Mouse (Mus musculus) embryo, embryonic 9.5 days (tissue): ENCODE measurements at regions not wholly inside any gene's neighbourhood (a gene's known extent, or its start where the extent isn't known, plus 50 kb on each side); places are given as distances from the start of the nearest gene placed in this dataset.
A peak's percentile ranks its signal among the peaks of the same experiment; 100 is the strongest.

Experiments used
- DNase-seq: peaks from one replicate; pipeline ENCODE4 v3.0.0-alpha.2; 2017; ENCODE audit errors: extremely low spot score

- no peak for DNase-seq
Measured at GRCm38 (mm10) chrX:99548284-99549019, 77.4 kb upstream of the Pja1 start.

- no peak for DNase-seq
Measured at GRCm38 (mm10) chrX:99544410-99544809, 73.3 kb upstream of the Pja1 start.

GRCm38 (mm10) chrX:99541916-99542315, 70.8 kb upstream of the Pja1 start:
- DNase-seq = no peak

- no peak for DNase-seq
Measured at GRCm38 (mm10) chrX:99540087-99540576, 69.1 kb upstream of the Pja1 start.

GRCm38 (mm10) chrX:99539684-99540083, 68.6 kb upstream of the Pja1 start:
- DNase-seq = no peak

- no peak for DNase-seq
Measured at GRCm38 (mm10) chrX:99537814-99538213, 66.7 kb upstream of the Pja1 start.

- no peak for DNase-seq
Measured at GRCm38 (mm10) chrX:99534922-99535321, 63.8 kb upstream of the Pja1 start.

- no peak for DNase-seq
Measured at GRCm38 (mm10) chrX:99531154-99531553, 60.1 kb upstream of the Pja1 start.

- no peak for DNase-seq
Measured at GRCm38 (mm10) chrX:99530511-99530910, 59.4 kb upstream of the Pja1 start.

GRCm38 (mm10) chrX:99523306-99523705, 52.2 kb upstream of the Pja1 start:
- no peak for DNase-seq

- DNase-seq = peak; percentile 74
Measured at GRCm38 (mm10) chrX:99522830-99523229, 51.8 kb upstream of the Pja1 start.

GRCm38 (mm10) chrX:99522289-99522688, 51.2 kb upstream of the Pja1 start:
- peak; percentile 54 for DNase-seq

GRCm38 (mm10) chrX:99521866-99522265, 50.8 kb upstream of the Pja1 start:
- DNase-seq = no peak
